Mouse (Mus musculus) left cerebral cortex, adult 2 months (tissue): ENCODE results near the gene Tmem248. TPM values are rescaled to one million over a fixed set of nuclear protein-coding genes. Genes with fewer than 3 reads are reported as not detected.

Source experiments
- DNase-seq, 2 experiments: peaks; one replicate each; pipeline ENCODE4 v3.0.0; 2021 to 2022; ENCODE audit warnings: low spot score in 2 of 2, mixed read lengths in 1 of 2; ENCODE audit errors: extremely low spot score in 1 of 2
- H3K27ac ChIP-seq: fragments of 200-600 bp; 2 replicates; pipeline ENCODE4 v1.8.1; 2022
- H3K4me3 ChIP-seq: fragments of 200-600 bp; 2 replicates; pipeline ENCODE4 v1.8.1; 2022
- CTCF ChIP-seq: fragments of 200-600 bp; IDR thresholded peaks from 2 replicates; pipeline ENCODE4 v1.8.1; 2022; ENCODE audit warnings: antibody characterized with exemption, mild to moderate bottlenecking, moderate library complexity
- intact Hi-C: fragments of 180-260 bp; cut with DNase I; formaldehyde crosslinking; loops from one replicate; pipeline ENCODE4 v1.15.1; 2025
- total RNA-seq, 2 experiments: library from RNA; stranded (reverse); gene quantifications; 2 replicates each; pipeline ENCODE4 v1.2.3; 2021

The Tmem248 gene
- total RNA-seq, 2 experiments from 2014 or later: 37.9 to 39.1 TPM

GRCm38 (mm10) chr5:130267316-130267715, 50.4 kb downstream of the Tmem248 start:
- Histone ChIP-seq H3K4me3 (no peak overlapping the region), H3K27ac (no peak overlapping the region)
- TF ChIP-seq CTCF: peak; percentile 73
- intact Hi-C loops: no loop called here
- no peak for DNase-seq

GRCm38 (mm10) chr5:130268976-130269375, 52.1 kb downstream of the Tmem248 start:
- intact Hi-C loops: no loop called here
- H3K27ac ChIP-seq: no peak overlapping the region
- H3K4me3 ChIP-seq: no peak overlapping the region
- DNase-seq: no peak
- TF ChIP-seq CTCF: no peak

- intact Hi-C loops: no loop called here
- peak; percentile 44 for TF ChIP-seq CTCF
- no peak overlapping the region for H3K4me3 ChIP-seq
- no peak for DNase-seq
- no peak overlapping the region for H3K27ac ChIP-seq
Observed at GRCm38 (mm10) chr5:130272344-130272743, 55.5 kb downstream of the Tmem248 start.

DNA sequence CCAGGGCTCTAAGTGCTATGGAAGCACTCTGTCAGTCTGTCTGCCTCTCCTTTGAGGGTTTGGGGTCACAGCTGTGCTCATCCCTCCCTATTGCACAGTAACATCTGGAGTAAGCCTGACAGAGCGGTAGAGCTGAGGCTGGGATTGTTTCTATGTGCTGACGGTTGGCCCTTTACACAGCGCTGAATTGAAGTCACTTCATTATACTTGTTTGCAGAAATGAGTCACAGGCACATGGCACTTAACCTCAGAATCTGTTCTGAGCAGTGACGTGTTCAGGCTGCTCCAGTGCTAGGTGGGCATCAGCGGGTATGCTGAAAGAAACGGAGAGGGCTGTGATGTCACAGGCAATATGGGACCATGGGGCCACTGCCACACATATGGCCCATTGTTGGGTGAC, 56.2 kb downstream of the Tmem248 start:
- Histone ChIP-seq H3K27ac (no peak overlapping the region), H3K4me3 (no peak overlapping the region)
- no peak for DNase-seq
- intact Hi-C loops: no loop called here
- no peak for TF ChIP-seq CTCF

- peak; percentile 91 for TF ChIP-seq CTCF
- H3K27ac ChIP-seq: no peak overlapping the region
- H3K4me3 ChIP-seq: no peak overlapping the region
- intact Hi-C loops: loop anchor here (5.0 kb wide), 2 partner anchors 132 to 1152 kb away; no protein-coding TSS in a partner anchor
- peak in 1 of 2 experiments; percentile 41 for DNase-seq
Observed at GRCm38 (mm10) chr5:130275509-130275908, 58.6 kb downstream of the Tmem248 start.

- DNase-seq: no peak
- TF ChIP-seq CTCF: no peak
- Histone ChIP-seq H3K4me3 (no peak overlapping the region), H3K27ac (no peak overlapping the region)
- intact Hi-C loops: loop anchor here (5.0 kb wide), 2 partner anchors 129 to 1149 kb away; no protein-coding TSS in a partner anchor
Observed at GRCm38 (mm10) chr5:130278011-130278472, 61.2 kb downstream of the Tmem248 start.

- no peak for TF ChIP-seq CTCF
- Histone ChIP-seq H3K27ac (no peak overlapping the region), H3K4me3 (no peak overlapping the region)
- DNase-seq: no peak
- intact Hi-C loops: no loop called here
Observed at GRCm38 (mm10) chr5:130283079-130283732, 66.3 kb downstream of the Tmem248 start.

- no peak overlapping the region for H3K27ac ChIP-seq
- no peak overlapping the region for H3K4me3 ChIP-seq
- TF ChIP-seq CTCF: no peak
- no peak for DNase-seq
- intact Hi-C loops: no loop called here
Observed at GRCm38 (mm10) chr5:130288106-130288505, 71.2 kb downstream of the Tmem248 start.

DNA sequence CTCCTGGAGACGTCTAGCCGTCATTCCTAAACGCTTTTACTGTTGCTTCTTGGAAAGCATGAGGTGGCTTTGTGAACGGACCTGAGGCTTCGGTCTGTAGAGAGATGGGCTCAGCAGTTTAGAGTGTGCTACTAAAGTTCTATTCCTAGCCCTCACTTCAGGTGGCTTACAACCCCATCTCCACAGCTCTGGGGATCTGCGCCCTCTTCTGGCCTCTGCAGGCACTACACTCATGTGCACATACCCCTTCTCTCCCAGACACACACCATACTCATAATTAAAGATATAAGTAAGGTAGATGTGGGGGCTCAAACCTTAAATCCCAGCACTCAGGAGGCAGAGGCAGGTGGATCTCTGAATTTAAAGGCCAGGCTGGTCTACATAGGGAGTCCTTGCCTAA, 73.4 kb downstream of the Tmem248 start:
- Histone ChIP-seq H3K4me3 (no peak overlapping the region), H3K27ac (no peak overlapping the region)
- intact Hi-C loops: no loop called here
- no peak for DNase-seq
- peak; percentile 29 for TF ChIP-seq CTCF

DNA sequence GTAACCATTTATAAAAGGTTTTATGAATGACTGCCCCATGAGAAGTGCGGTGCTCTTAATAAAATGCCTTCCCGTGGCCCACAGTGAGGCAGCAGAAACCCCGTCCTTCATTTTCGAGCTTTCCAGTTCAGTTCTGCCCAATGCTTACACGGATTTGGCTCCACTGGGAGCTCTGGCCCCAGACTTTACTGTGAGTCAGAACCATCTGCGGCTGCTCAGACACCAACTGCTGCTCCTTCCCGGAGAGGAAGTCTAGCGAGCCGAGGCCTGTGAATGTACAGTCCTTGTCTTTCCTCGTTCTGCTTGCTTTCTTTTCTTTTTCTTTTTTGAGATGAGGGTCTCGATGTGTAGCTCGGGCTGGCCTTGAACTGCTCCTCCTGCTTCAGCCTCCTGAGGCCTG, 73.9 kb downstream of the Tmem248 start:
- peak overlapping the region; percentile 72 for H3K27ac ChIP-seq
- intact Hi-C loops: no loop called here
- no peak for TF ChIP-seq CTCF
- no peak overlapping the region for H3K4me3 ChIP-seq
- peak; percentile 36 to 47 for DNase-seq

- no peak overlapping the region for H3K27ac ChIP-seq
- no peak for DNase-seq
Observed at GRCm38 (mm10) chr5:130292976-130293375, 76.1 kb downstream of the Tmem248 start.

More at GRCm38 (mm10) chr5:130292976-130293375, 76.1 kb downstream of the Tmem248 start:
- TF ChIP-seq CTCF: no peak
- intact Hi-C loops: no loop called here
- no peak overlapping the region for H3K4me3 ChIP-seq

Other genes with a start within 250 kb of the Tmem248 start
- gene Gusb, start 214.0 kb upstream of the Tmem248 start, total RNA-seq: 10 to 100 TPM; 10.3 to 12.2 TPM
- 10 to 100 TPM; 15.7 to 23.5 TPM for gene Asl, start 187.8 kb upstream of the Tmem248 start, total RNA-seq
- 10 to 100 TPM; 30.2 to 30.8 TPM for gene Crcp, start 187.8 kb upstream of the Tmem248 start, total RNA-seq
- gene Tpst1, start 143.8 kb upstream of the Tmem248 start, total RNA-seq: 10 to 100 TPM; 34.0 to 34.1 TPM
- gene Kctd7, start 72.2 kb upstream of the Tmem248 start, total RNA-seq: 10 to 100 TPM; 13.2 to 13.8 TPM
- 10 to 100 TPM; 59.2 to 66.9 TPM for gene Rabgef1, start 45.3 kb upstream of the Tmem248 start, total RNA-seq
- 10 to 100 TPM; 83.8 to 90.4 TPM for gene Sbds, start 38.4 kb downstream of the Tmem248 start, total RNA-seq
- gene Tyw1, start 38.5 kb downstream of the Tmem248 start, total RNA-seq: 10 to 100 TPM; 15.4 to 16.1 TPM
- 100 to 1,000 TPM; 116 to 124 TPM for gene Caln1, start 152.4 kb downstream of the Tmem248 start, total RNA-seq
- 1 to 10 TPM; 1.0 to 1.6 TPM for gene A330070K13Rik, start 167.6 kb downstream of the Tmem248 start, total RNA-seq